Mouse (Mus musculus): ENCODE data around the gene Cxcl2.

DNA sequence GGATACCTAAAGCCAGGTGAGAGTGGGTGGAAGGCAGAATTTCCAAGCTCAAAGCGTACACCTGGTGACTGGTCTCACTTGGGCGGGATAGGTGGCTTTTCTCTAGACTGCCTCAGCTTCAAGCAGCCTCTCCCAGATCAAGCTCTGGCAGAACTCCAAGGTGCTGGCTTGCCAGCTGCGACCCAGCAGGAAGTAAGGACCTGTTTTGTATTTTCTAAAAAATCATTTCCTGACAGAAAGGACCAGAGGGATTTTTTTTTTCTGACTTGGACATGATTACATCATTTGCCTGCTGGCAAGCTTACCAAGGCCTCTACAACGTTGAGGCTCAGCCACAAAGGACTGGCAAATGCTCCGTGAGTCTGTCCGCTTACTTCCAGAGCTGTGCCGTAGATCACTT is 3.5 kb upstream of the Cxcl2 start:
- TF ChIP-seq CTCF (IDR thresholded peaks at IDR 0.05; ENCODE audit: low read depth, low read length): no peak
- TF ChIP-seq POLR2A (IDR thresholded peaks at IDR 0.05; ENCODE audit: borderline replicate concordance, low read depth, low read length): no peak

Data from bone marrow macrophage, adult 2 months (primary cell).